Mouse (Mus musculus): ENCODE results near the gene Arl2. TPM values are rescaled to one million over a fixed set of nuclear protein-coding genes. Genes with fewer than 3 reads are reported as not detected.

Gene Arl2
- total RNA-seq, 2 experiments from 2014 or later, result 69.1 to 73.2 TPM

Other genes starting within 250 kb of the Arl2 start
- 1 to 10 TPM; 1.9 to 2.2 TPM for gene Tigd3, start 247.4 kb downstream of the Arl2 start, total RNA-seq (2021)
- 100 to 1,000 TPM in 1 of 2 experiments, 10 to 100 TPM in 1; 92.0 to 108 TPM for gene Dpf2, start 228.5 kb downstream of the Arl2 start, total RNA-seq (2021)
- gene Cdc42ep2, start 216.7 kb downstream of the Arl2 start, total RNA-seq (2021), result 1 to 10 TPM; 4.4 to 5.5 TPM
- gene Pola2, start 177.3 kb downstream of the Arl2 start, total RNA-seq (2021), result 1 to 10 TPM; 5.3 to 5.5 TPM
- not detected for gene Slc22a20, start 155.4 kb downstream of the Arl2 start, total RNA-seq (2021)
- gene Capn1, start 125.7 kb downstream of the Arl2 start, total RNA-seq (2021), result 10 to 100 TPM; 20.5 to 26.0 TPM
- gene Syvn1, start 95.0 kb downstream of the Arl2 start, total RNA-seq (2021), result 10 to 100 TPM; 46.4 to 52.3 TPM
- 10 to 100 TPM; 46.8 to 47.9 TPM for gene Mrpl49, start 83.8 kb downstream of the Arl2 start, total RNA-seq (2021)
- gene Fau, start 83.7 kb downstream of the Arl2 start, total RNA-seq (2021), result 100 to 1,000 TPM; 676 to 701 TPM
- gene Znhit2, start 80.4 kb downstream of the Arl2 start, total RNA-seq (2021), result 10 to 100 TPM; 33.1 to 35.2 TPM
- 10 to 100 TPM; 26.4 to 34.2 TPM for gene Tm7sf2, start 73.2 kb downstream of the Arl2 start, total RNA-seq (2021)
- 10 to 100 TPM; 85.3 to 88.8 TPM for gene Vps51, start 64.3 kb downstream of the Arl2 start, total RNA-seq (2021)
- gene Tmem262, start 61.5 kb downstream of the Arl2 start, total RNA-seq (2021), result not detected
- gene Gm28374, start 59.3 kb downstream of the Arl2 start, total RNA-seq (2021), result 1 to 10 TPM; 1.5 to 1.6 TPM
- gene Zfpl1, start 56.6 kb downstream of the Arl2 start, total RNA-seq (2021), result 10 to 100 TPM; 39.6 to 40.3 TPM
- gene Cdca5, start 56.6 kb downstream of the Arl2 start, total RNA-seq (2021), result under 1 TPM; 0.17 to 0.43 TPM
- gene AC131692.1, start 47.1 kb downstream of the Arl2 start, total RNA-seq (2021), result not detected
- under 1 TPM in 1 of 2 experiments, not detected in 1; 0.12 TPM for gene Naaladl1, start 35.8 kb downstream of the Arl2 start, total RNA-seq (2021)
- gene Sac3d1, start 22.9 kb downstream of the Arl2 start, total RNA-seq (2021), result 10 to 100 TPM; 14.7 to 14.9 TPM
- 10 to 100 TPM; 40.2 to 42.5 TPM for gene Snx15, start 13.2 kb downstream of the Arl2 start, total RNA-seq (2021)
- gene Batf2, start 565 bp downstream of the Arl2 start, total RNA-seq (2021), result under 1 TPM; 0.28 to 0.60 TPM
- gene Majin, start 42.8 kb upstream of the Arl2 start, total RNA-seq (2021), result not detected
- not detected for gene Gpha2, start 84.8 kb upstream of the Arl2 start, total RNA-seq (2021)
- 100 to 1,000 TPM; 135 to 137 TPM for gene Ppp2r5b, start 94.3 kb upstream of the Arl2 start, total RNA-seq (2021)
- gene Atg2a, start 100.1 kb upstream of the Arl2 start, total RNA-seq (2021), result 10 to 100 TPM; 31.3 to 34.0 TPM
- 10 to 100 TPM; 72.8 to 82.2 TPM for gene Ehd1, start 135.2 kb upstream of the Arl2 start, total RNA-seq (2021)
- gene Cdc42bpg, start 164.9 kb upstream of the Arl2 start, total RNA-seq (2021), result 1 to 10 TPM; 4.3 to 6.9 TPM
- gene Men1, start 193.4 kb upstream of the Arl2 start, total RNA-seq (2021), result 10 to 100 TPM; 63.3 to 69.8 TPM
- gene Map4k2, start 199.6 kb upstream of the Arl2 start, total RNA-seq (2021), result 10 to 100 TPM; 74.9 to 87.7 TPM
- 100 to 1,000 TPM; 188 to 222 TPM for gene Sf1, start 222.1 kb upstream of the Arl2 start, total RNA-seq (2021)
- gene Pygm, start 242.9 kb upstream of the Arl2 start, total RNA-seq (2021), result 10 to 100 TPM; 18.3 to 22.1 TPM

All from layer of hippocampus, postnatal 36 days (tissue).